In the genomic region with DNA sequence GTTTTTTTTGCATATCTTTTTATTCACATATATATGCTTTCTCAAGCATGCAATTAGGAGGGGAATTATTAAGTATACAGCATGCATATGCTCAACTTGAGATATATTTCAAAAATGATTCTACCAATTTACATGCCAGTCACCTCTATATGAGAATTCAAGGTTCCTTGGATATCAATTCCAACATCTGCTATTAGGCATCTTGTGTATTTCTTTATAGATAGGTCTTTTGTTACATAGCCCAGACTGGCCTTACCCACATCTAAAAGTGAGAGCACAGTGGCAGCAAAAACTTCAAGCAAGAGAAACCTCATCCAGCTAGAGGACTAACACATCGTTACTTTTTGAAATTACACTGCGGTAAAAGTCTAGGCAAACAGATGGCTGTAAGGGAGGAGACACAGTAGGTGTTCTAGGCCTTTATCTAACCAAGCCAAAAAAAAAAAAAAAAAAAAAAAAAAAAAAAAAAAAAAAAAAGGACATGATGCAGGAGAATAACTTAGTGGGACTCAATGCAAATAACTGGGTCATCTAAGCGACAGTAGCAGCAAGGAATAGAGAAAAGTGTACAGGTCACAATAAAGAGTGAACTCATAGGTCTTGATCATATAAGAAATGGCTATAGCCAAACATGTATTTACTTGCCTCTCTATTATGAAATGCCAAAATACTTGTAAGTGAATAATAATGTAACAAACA, we compare ENCODE assay signal across 16 mouse cellular contexts. TPM values are rescaled to one million over a fixed set of nuclear protein-coding genes. Genes with fewer than 3 reads are reported as not detected.
A peak's percentile ranks its signal among the peaks of the same experiment; 100 is the strongest.
DNase-seq lines count a peak whose midpoint lies in the region; ATAC-seq and TF ChIP-seq lines count a peak whose summit lies in the region.
"Had no signal": no experiment of that assay in that cellular context is flagged by ENCODE, and none has a peak within 500 bp of the region (broad histone marks: within the 10 kb centered on the region; RNA-seq: fewer than 3 reads in every experiment).

No protein-coding gene starts in this region.

- no peak for TF ChIP-seq CTCF in midbrain, postnatal 0 days (IDR thresholded peaks at IDR 0.05)

- peaks cover 2% of the 10 kb centered on the region; the same call in 1 of the 2 replicates for H3K36me3 ChIP-seq in midbrain, postnatal 0 days (ENCODE audit: insufficient read depth, low read length)
- H3K36me3 ChIP-seq in midbrain, embryonic 14.5 days (ENCODE audit: control insufficient read depth, insufficient read depth, low read length): peaks cover 13% of the 10 kb centered on the region; the same call in 1 of the 2 replicates
- peaks cover 12% of the 10 kb centered on the region for H3K36me3 ChIP-seq in hindbrain, embryonic 12.5 days

- H3K4me1 ChIP-seq in midbrain, postnatal 0 days (ENCODE audit: insufficient read depth, low read length): no peaks in the 10 kb centered on the region
- no peaks in the 10 kb centered on the region for H3K4me1 ChIP-seq in midbrain, embryonic 14.5 days (ENCODE audit: control insufficient read depth, insufficient read depth, low read length)
- no peaks in the 10 kb centered on the region for H3K4me1 ChIP-seq in hindbrain, embryonic 12.5 days
- H3K4me1 ChIP-seq: embryonic facial prominence, embryonic 12.5 days; midbrain, embryonic 10.5 days had no signal

- DNase-seq in midbrain, postnatal 0 days (ENCODE audit: low spot score): peak; percentile 28
- no peak for DNase-seq in midbrain, embryonic 14.5 days
- peak; percentile 35 for DNase-seq in cerebellum, adult 11-12 months
- DNase-seq in cerebellum, postnatal 14 days: peak; percentile 11 to 64
- DNase-seq in lung, adult 18-20 months: no peak
- DNase-seq in heart, adult 11 months: no peak
- DNase-seq: adrenal gland, postnatal 25 days; gastrocnemius, postnatal 14 days; lung, adult 2 months; thymus, postnatal 14 days had no signal

- no peak overlapping the region for H3K4me3 ChIP-seq in midbrain, postnatal 0 days (ENCODE audit: low read depth, low read length)
- H3K4me3 ChIP-seq in midbrain, embryonic 14.5 days (replicated peaks; ENCODE audit: low read depth, low read length): no peak overlapping the region
- H3K4me3 ChIP-seq in hindbrain, embryonic 12.5 days: no peak overlapping the region
- H3K4me3 ChIP-seq: embryonic facial prominence, embryonic 12.5 days; midbrain, embryonic 10.5 days; neural tube, embryonic 13.5 days had no signal

- H3K9ac ChIP-seq in midbrain, postnatal 0 days (replicated peaks; ENCODE audit: low read length, poor library complexity, severe bottlenecking): no peak overlapping the region
- no peak overlapping the region for H3K9ac ChIP-seq in midbrain, embryonic 14.5 days (replicated peaks; ENCODE audit: low read length)
- H3K9ac ChIP-seq in hindbrain, embryonic 12.5 days: no peak overlapping the region
- H3K9ac ChIP-seq: embryonic facial prominence, embryonic 12.5 days; neural tube, embryonic 13.5 days had no signal

- no peaks in the 10 kb centered on the region for H3K9me3 ChIP-seq in midbrain, postnatal 0 days (ENCODE audit: low read length)
- H3K9me3 ChIP-seq in midbrain, embryonic 14.5 days (ENCODE audit: control insufficient read depth, low read length): no peaks in the 10 kb centered on the region
- no peaks in the 10 kb centered on the region for H3K9me3 ChIP-seq in hindbrain, embryonic 12.5 days (replicated peaks)
- H3K9me3 ChIP-seq: embryonic facial prominence, embryonic 12.5 days; midbrain, embryonic 10.5 days; neural tube, embryonic 13.5 days had no signal

- 66% methylated on average over 3 of the region's 3 CpGs for WGBS in midbrain, postnatal 0 days
- 85% methylated on average over 3 of the region's 3 CpGs for WGBS in midbrain, embryonic 14.5 days
- WGBS in hindbrain, embryonic 12.5 days: 92% methylated on average over 3 of the region's 3 CpGs

- H3K27ac ChIP-seq in midbrain, postnatal 0 days (ENCODE audit: low read depth, low read length): no peak overlapping the region
- H3K27ac ChIP-seq in midbrain, embryonic 14.5 days (replicated peaks; ENCODE audit: low read depth, low read length): no peak overlapping the region
- H3K27ac ChIP-seq in hindbrain, embryonic 12.5 days: no peak overlapping the region
- H3K27ac ChIP-seq: embryonic facial prominence, embryonic 12.5 days; midbrain, embryonic 10.5 days; neural tube, embryonic 13.5 days had no signal

- no peak for ATAC-seq in midbrain, postnatal 0 days (ENCODE audit: low FRiP score)
- no peak for ATAC-seq in midbrain, embryonic 14.5 days (ENCODE audit: low FRiP score, low TSS enrichment)
- no peak for ATAC-seq in hindbrain, embryonic 12.5 days (ENCODE audit: low FRiP score)
- ATAC-seq: forebrain, embryonic 14.5 days; inflammation-experienced regulatory T-cells, adult 6 months had no signal

- H3K27me3 ChIP-seq in midbrain, postnatal 0 days (ENCODE audit: insufficient read depth, low read length): no peaks in the 10 kb centered on the region
- no peaks in the 10 kb centered on the region for H3K27me3 ChIP-seq in midbrain, embryonic 14.5 days (ENCODE audit: control insufficient read depth, insufficient read depth, low read length)
- no peaks in the 10 kb centered on the region for H3K27me3 ChIP-seq in hindbrain, embryonic 12.5 days
- H3K27me3 ChIP-seq: embryonic facial prominence, embryonic 12.5 days; neural tube, embryonic 13.5 days had no signal

- no peak overlapping the region for H3K4me2 ChIP-seq in midbrain, postnatal 0 days (ENCODE audit: low read depth, low read length, poor library complexity, severe bottlenecking)
- no peak overlapping the region for H3K4me2 ChIP-seq in midbrain, embryonic 14.5 days (ENCODE audit: low read length)
- no peak overlapping the region for H3K4me2 ChIP-seq in hindbrain, embryonic 12.5 days (replicated peaks)
- H3K4me2 ChIP-seq: embryonic facial prominence, embryonic 12.5 days; neural tube, embryonic 13.5 days had no signal

RNA-seq across cellular contexts. Expression of gene Ptbp2, which starts 34.6 kb away (rescaled TPM):
- total RNA-seq in midbrain, postnatal 0 days (2014; rRNA removed): 236 and 298 TPM in 2 replicates
- polyA plus RNA-seq in midbrain, postnatal 0 days (2015; fragmentation: Nextera tagmentation; extraction: Ambion mirVana): 162 and 180 TPM in 2 replicates
- 284 and 384 TPM in 2 replicates for polyA plus RNA-seq in midbrain, embryonic 14.5 days (2014; fragmentation: Nextera tagmentation; extraction: Ambion mirVana)
- polyA plus RNA-seq in hindbrain, embryonic 12.5 days (2016; fragmentation: Nextera tagmentation; extraction: Ambion mirVana): 298 and 302 TPM in 2 replicates

Comparison
In these comparisons a context has a peak if more than half of its experiments do, and no peak if none do; other contexts are left out.
1. DNase-seq: peak in midbrain, postnatal 0 days (single experiment), cerebellum, adult 11-12 months (single experiment) and cerebellum, postnatal 14 days (2 of 2); none in midbrain, embryonic 14.5 days (single experiment), lung, adult 18-20 months (0 of 2) and heart, adult 11 months (single experiment).